Mouse (Mus musculus): Measurements from ENCODE around the gene Rdh5.

- TF ChIP-seq CTCF (IDR thresholded peaks at IDR 0.05; ENCODE audit: low read depth), result no peak
- no peak for TF ChIP-seq EP300 (IDR thresholded peaks at IDR 0.05; ENCODE audit: low read depth)
These were observed 31.2 kb downstream of the Rdh5 start, which contains the start of gene Gdf11 for GRCm38 (mm10) chr10:128891296-128892094.

Data from heart, postnatal 0 days (tissue).